Mouse (Mus musculus): ENCODE measurements around the gene Cyp2j9. TPM values are rescaled to one million over a fixed set of nuclear protein-coding genes. Genes with fewer than 3 reads are reported as not detected.
"Not testable (repeated sequence)": the region's sequence is repeated elsewhere in the genome, so short reads cannot be mapped to it uniquely, and the experiment has no call there.

Gene Cyp2j9
- polyA plus RNA-seq (2012; rRNA removed) = 0.56 and 0.63 TPM in 2 replicates

GRCm38 (mm10) chr4:96590911-96591790 lies at the start of gene Cyp2j9:
Gene Cyp2j9 (minus strand): TSS chr4:96591578.
- Histone ChIP-seq H3K27me3 (ENCODE audit: control insufficient read depth, insufficient read depth, low read length) (no peaks in the 10 kb centered on the region), H3K36me3 (ENCODE audit: control insufficient read depth, insufficient read depth, low read length) (no peaks in the 10 kb centered on the region), H3K4me1 (ENCODE audit: control insufficient read depth, insufficient read depth, insufficient read length) (peaks cover 4% of the 10 kb centered on the region; the same call in 1 of the 2 replicates), H3K4me3 (ENCODE audit: extremely low read depth, insufficient read depth, insufficient read length) (peak within 1 kb of the TSS; percentile 42; the same call in 1 of the 2 replicates), H3K27ac (ENCODE audit: insufficient read depth, low read length) (peak within 1 kb of the TSS; percentile 42)
- TF ChIP-seq POLR2A (IDR thresholded peaks at IDR 0.05; ENCODE audit: low read depth, low read length) = no peak
- TF ChIP-seq CTCF (IDR thresholded peaks at IDR 0.05; ENCODE audit: extremely low read depth, insufficient read depth, insufficient read length, insufficient replicate concordance) = no peak
- DNase-seq (ENCODE audit: low read depth in 1 of 2, low spot score in 2 of 2) = peak in 1 of 2 experiments; percentile 2
- WGBS = 4% methylated on average over 18 of the region's 18 CpGs

DNA sequence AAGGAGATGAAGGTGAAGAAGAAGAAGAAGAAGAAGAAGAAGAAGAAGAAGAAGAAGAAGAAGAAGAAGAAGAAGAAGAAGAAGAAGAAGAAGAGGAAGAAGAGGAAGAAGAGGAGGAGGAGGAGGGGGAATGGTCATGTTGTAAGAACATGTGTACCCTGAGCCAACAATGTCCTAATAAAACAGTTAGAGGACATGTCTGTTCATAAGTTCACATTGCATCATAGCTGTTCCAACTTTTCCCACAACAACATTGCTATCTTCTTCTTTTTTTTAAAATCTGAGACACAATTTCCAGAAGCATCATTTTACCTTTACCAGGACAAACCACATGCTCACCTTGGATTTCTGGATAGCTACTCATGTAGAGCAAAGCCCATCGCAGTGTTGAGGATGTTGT lies 44.1 kb upstream of the Cyp2j9 start:
- DNase-seq (ENCODE audit: low read depth in 1 of 2, low spot score in 2 of 2) = no peak
- Histone ChIP-seq H3K4me1 (ENCODE audit: control insufficient read depth, insufficient read depth, insufficient read length) (no peaks in the 10 kb centered on the region), H3K27me3 (ENCODE audit: control insufficient read depth, insufficient read depth, low read length) (no peaks in the 10 kb centered on the region), H3K4me3 (ENCODE audit: extremely low read depth, insufficient read depth, insufficient read length) (no peak overlapping the region), H3K36me3 (ENCODE audit: control insufficient read depth, insufficient read depth, low read length) (no peaks in the 10 kb centered on the region), H3K27ac (ENCODE audit: insufficient read depth, low read length) (no peak overlapping the region)
- 85% methylated on average over 1 of the region's 1 CpGs for WGBS
- TF ChIP-seq CTCF (IDR thresholded peaks at IDR 0.05; ENCODE audit: extremely low read depth, insufficient read depth, insufficient read length, insufficient replicate concordance) (no peak), POLR2A (IDR thresholded peaks at IDR 0.05; ENCODE audit: low read depth, low read length) (no peak)

GRCm38 (mm10) chr4:96622474-96622873 lies 31.1 kb upstream of the Cyp2j9 start:
- H3K4me1 ChIP-seq (ENCODE audit: control insufficient read depth, insufficient read depth, insufficient read length) = no peaks in the 10 kb centered on the region
- no peak for DNase-seq (ENCODE audit: low read depth in 1 of 2, low spot score in 2 of 2)
- no peak overlapping the region for H3K27ac ChIP-seq (ENCODE audit: insufficient read depth, low read length)
- H3K27me3 ChIP-seq (ENCODE audit: control insufficient read depth, insufficient read depth, low read length) = no peaks in the 10 kb centered on the region
- H3K4me3 ChIP-seq (ENCODE audit: extremely low read depth, insufficient read depth, insufficient read length) = no peak overlapping the region
- H3K36me3 ChIP-seq (ENCODE audit: control insufficient read depth, insufficient read depth, low read length) = no peaks in the 10 kb centered on the region
- TF ChIP-seq POLR2A (IDR thresholded peaks at IDR 0.05; ENCODE audit: low read depth, low read length) = no peak
- 96% methylated on average over 1 of the region's 1 CpGs for WGBS

DNA sequence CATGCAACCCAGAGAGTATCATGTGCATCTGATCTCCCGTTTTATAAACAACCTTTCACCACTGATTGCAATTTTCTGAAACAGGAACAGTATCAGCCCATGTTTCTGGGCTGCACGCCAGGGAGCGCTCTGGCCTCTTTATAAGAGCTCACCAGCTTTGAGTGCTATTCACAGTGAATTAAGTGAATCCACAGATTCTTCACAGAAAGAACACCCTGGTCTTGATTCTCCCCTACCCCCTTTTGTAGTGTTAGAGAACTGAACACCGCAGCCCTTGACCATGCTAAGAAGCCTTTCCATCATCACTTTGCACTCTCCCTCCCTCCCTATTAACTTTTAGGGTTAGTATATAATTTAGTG lies 393 bp upstream of the Cyp2j9 start:
- Histone ChIP-seq H3K4me3 (ENCODE audit: extremely low read depth, insufficient read depth, insufficient read length) (0 out of 2 replicates have a peak overlapping the region, but pooled peaks have one; percentile 42), H3K27me3 (ENCODE audit: control insufficient read depth, insufficient read depth, low read length) (no peaks in the 10 kb centered on the region), H3K4me1 (ENCODE audit: control insufficient read depth, insufficient read depth, insufficient read length) (peaks cover 4% of the 10 kb centered on the region; the same call in 1 of the 2 replicates), H3K27ac (ENCODE audit: insufficient read depth, low read length) (no peak overlapping the region), H3K36me3 (ENCODE audit: control insufficient read depth, insufficient read depth, low read length) (no peaks in the 10 kb centered on the region)
- no peak for TF ChIP-seq POLR2A (IDR thresholded peaks at IDR 0.05; ENCODE audit: low read depth, low read length)
- TF ChIP-seq CTCF (IDR thresholded peaks at IDR 0.05; ENCODE audit: extremely low read depth, insufficient read depth, insufficient read length, insufficient replicate concordance) = no peak
- DNase-seq (ENCODE audit: low read depth in 1 of 2, low spot score in 2 of 2) = no peak
- 19% methylated on average over 4 of the region's 4 CpGs for WGBS

DNA sequence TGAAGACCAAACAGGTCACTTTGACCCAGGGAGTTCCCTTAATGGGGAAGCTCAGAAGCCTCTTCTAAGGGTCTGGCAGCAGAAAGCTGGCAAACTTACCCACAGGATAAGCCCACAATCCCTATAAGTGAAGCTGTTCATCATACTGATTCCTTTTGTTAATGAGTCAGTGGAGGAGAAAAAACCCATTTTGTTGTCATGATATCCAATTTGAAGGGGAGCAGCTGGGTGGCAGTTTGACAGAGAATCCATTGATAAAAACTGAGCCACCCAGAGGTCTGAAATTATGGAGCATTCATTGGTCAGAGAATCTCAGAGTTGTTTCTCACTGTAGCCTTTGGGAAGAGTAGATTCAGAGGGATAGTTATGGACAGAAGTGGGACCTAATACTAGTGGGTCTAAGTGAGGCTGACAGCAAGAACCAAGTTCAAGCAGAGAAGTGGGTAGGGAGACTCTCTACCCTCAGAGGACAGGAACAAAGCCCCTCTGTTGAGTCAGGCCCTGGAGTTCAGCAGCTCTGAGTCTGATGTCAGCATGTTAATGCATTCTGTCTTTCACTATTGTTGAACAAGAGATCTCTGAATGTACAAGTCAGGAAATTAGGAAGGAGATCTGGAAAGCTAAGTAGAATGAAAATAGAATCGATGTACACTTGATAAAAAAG lies 9.8 kb downstream of the Cyp2j9 start:
- Histone ChIP-seq H3K27ac (ENCODE audit: insufficient read depth, low read length) (no peak overlapping the region), H3K27me3 (ENCODE audit: control insufficient read depth, insufficient read depth, low read length) (no peaks in the 10 kb centered on the region), H3K4me3 (ENCODE audit: extremely low read depth, insufficient read depth, insufficient read length) (no peak overlapping the region), H3K4me1 (ENCODE audit: control insufficient read depth, insufficient read depth, insufficient read length) (no peaks in the 10 kb centered on the region), H3K36me3 (ENCODE audit: control insufficient read depth, insufficient read depth, low read length) (no peaks in the 10 kb centered on the region)
- no peak for DNase-seq (ENCODE audit: low read depth in 1 of 2, low spot score in 2 of 2)
- 81% methylated on average over 1 of the region's 1 CpGs for WGBS
- TF ChIP-seq POLR2A (IDR thresholded peaks at IDR 0.05; ENCODE audit: low read depth, low read length) (no peak), CTCF (IDR thresholded peaks at IDR 0.05; ENCODE audit: extremely low read depth, insufficient read depth, insufficient read length, insufficient replicate concordance) (no peak)

DNA sequence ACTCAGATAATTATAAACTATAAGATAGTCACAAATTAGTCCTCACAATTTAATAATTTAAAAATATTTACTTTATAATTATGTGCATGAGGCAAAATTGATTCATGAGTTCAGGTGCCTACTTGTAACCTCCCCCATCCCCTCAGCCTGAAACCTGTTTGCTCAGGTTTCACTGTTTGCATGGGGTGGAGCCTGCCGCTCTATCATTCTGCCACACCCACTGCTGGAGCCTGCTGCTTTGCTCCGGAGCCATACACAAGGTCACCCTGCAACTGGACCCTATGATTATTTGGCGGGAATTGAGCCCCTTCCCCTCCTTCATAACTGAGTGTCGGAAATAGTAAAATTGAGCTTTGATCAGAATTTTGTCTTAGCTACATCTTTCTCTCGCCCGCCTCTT lies 11.0 kb downstream of the Cyp2j9 start:
- not testable (repeated sequence) for H3K27ac ChIP-seq (ENCODE audit: insufficient read depth, low read length)

GRCm38 (mm10) chr4:96569442-96569841 lies 21.9 kb downstream of the Cyp2j9 start:
- H3K27me3 ChIP-seq (ENCODE audit: control insufficient read depth, insufficient read depth, low read length) = no peaks in the 10 kb centered on the region
- no peaks in the 10 kb centered on the region for H3K36me3 ChIP-seq (ENCODE audit: control insufficient read depth, insufficient read depth, low read length)
- H3K4me3 ChIP-seq (ENCODE audit: extremely low read depth, insufficient read depth, insufficient read length) = no peak overlapping the region
- 17% methylated on average over 3 of the region's 3 CpGs for whole genome bisulfite sequencing
- TF ChIP-seq POLR2A (IDR thresholded peaks at IDR 0.05; ENCODE audit: low read depth, low read length) (no peak), CTCF (IDR thresholded peaks at IDR 0.05; ENCODE audit: extremely low read depth, insufficient read depth, insufficient read length, insufficient replicate concordance) (no peak)
- DNase-seq (ENCODE audit: low read depth in 1 of 2, low spot score in 2 of 2) = no peak
- H3K27ac ChIP-seq (ENCODE audit: insufficient read depth, low read length) = no peak overlapping the region
- H3K4me1 ChIP-seq (ENCODE audit: control insufficient read depth, insufficient read depth, insufficient read length) = no peaks in the 10 kb centered on the region

More for the DNA sequence above, 11.0 kb downstream of the Cyp2j9 start:
- WGBS = 95% methylated on average over 6 of the region's 6 CpGs
- H3K4me3 ChIP-seq (ENCODE audit: extremely low read depth, insufficient read depth, insufficient read length); DNase-seq (ENCODE audit: low read depth in 1 of 2, low spot score in 2 of 2); H3K27me3 ChIP-seq (ENCODE audit: control insufficient read depth, insufficient read depth, low read length); H3K4me1 ChIP-seq (ENCODE audit: control insufficient read depth, insufficient read depth, insufficient read length); H3K36me3 ChIP-seq (ENCODE audit: control insufficient read depth, insufficient read depth, low read length): not testable (repeated sequence)

Measured in spleen, adult 2 months (tissue).